Mouse (Mus musculus) liver, adult 2 months (tissue): Measurements from ENCODE around the gene Agmat.

Experiments
- CTCF ChIP-seq: fragments of 200-500 bp; IDR thresholded peaks from 2 replicates; pipeline ENCODE4 v1.5.1; 2011; ENCODE audit warnings: low read depth, low read length, control low read depth
- POLR2A ChIP-seq: fragments of 200-500 bp; IDR thresholded peaks from 2 replicates; pipeline ENCODE4 v1.6.1; 2011; ENCODE audit warnings: low read length, control low read depth; ENCODE audit not compliant: insufficient read depth; ENCODE audit errors: extremely low read depth

DNA sequence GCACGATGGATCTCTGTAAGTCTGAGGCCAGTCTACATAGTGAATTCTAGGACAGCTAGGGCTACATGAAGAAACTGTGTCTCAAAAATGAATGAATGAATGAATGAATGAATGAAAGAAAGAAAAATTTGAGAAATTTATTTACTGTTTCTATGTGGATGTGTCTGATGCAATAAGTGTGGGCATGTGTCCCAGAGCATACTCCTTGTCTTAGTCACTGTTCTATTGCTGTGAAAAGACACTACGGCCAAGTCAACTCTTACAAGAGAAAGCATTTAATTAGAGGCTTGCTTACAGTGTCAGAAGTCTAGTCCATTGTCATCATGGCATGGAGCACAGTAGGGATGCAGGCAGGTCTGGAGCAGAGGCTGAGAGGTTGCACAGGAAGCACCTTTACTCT is 37.5 kb upstream of the Agmat start:
- TF ChIP-seq POLR2A = no peak
- no peak for TF ChIP-seq CTCF
